Comparison of ENCODE assay signal across 9 mouse cellular contexts in the genomic region with DNA sequence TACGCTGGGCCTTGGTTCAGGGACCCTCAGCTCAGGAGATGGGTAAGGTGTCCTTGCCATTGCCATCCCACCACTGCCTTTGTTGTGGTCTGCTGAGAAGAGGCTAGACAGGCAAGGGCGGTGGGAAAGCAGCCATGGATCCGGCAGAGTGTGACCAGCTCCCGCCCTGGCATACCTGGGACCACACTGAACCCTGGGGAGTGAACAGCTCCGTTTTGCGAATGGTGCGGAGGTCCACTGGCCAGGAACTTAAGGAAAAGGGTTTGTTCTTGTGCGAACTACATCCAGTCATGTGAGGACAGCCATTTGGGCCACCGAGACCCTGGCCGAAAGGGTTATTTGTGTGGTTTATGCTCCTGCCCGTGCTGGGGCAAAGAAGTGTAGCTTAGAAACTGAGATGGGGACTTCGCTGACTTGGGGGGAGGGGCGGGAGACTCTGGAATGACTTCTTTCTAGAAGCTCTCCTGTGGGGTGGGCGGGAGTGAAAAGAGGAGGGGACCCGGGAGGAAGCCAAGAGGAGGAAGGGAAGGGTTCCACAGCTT.
DNase-seq lines count a peak whose midpoint lies in the region; ATAC-seq and TF ChIP-seq lines count a peak whose summit lies in the region.
"Had no signal": no experiment of that assay in that cellular context is flagged by ENCODE, and none has a peak within 500 bp of the region (broad histone marks: within the 10 kb centered on the region; RNA-seq: fewer than 3 reads in every experiment).

No protein-coding gene starts in this region.

- TF ChIP-seq POLR2A in brain, embryonic 14.5 days (IDR thresholded peaks at IDR 0.05; ENCODE audit: borderline replicate concordance, extremely low read depth, insufficient read depth, insufficient read length, poor library complexity, severe bottlenecking), result no peak

- intact Hi-C loops in gastrocnemius, postnatal 14 days (cut with DNase I; ENCODE audit: low total_unique reads), result no loop called here

- H3K27me3 ChIP-seq in heart, embryonic 16.5 days (ENCODE audit: control insufficient read depth, insufficient read depth, low read length), result peaks cover 77% of the 10 kb centered on the region
- peaks cover 12% of the 10 kb centered on the region for H3K27me3 ChIP-seq in hindbrain, embryonic 12.5 days
- no peaks in the 10 kb centered on the region for H3K27me3 ChIP-seq in midbrain, embryonic 15.5 days (replicated peaks)

- no peak overlapping the region for H3K9ac ChIP-seq in heart, embryonic 16.5 days (ENCODE audit: low read length)
- H3K9ac ChIP-seq in hindbrain, embryonic 12.5 days, result peak overlapping the region; percentile 59
- peak overlapping the region; percentile 47 for H3K9ac ChIP-seq in midbrain, embryonic 15.5 days

- peaks cover 3% of the 10 kb centered on the region; the same call in 1 of the 2 replicates for H3K4me1 ChIP-seq in heart, embryonic 16.5 days (ENCODE audit: control insufficient read depth, insufficient read depth, low read length)
- H3K4me1 ChIP-seq in hindbrain, embryonic 12.5 days, result peaks cover 67% of the 10 kb centered on the region
- H3K4me1 ChIP-seq in midbrain, embryonic 15.5 days, result peaks cover 72% of the 10 kb centered on the region

- no peak overlapping the region for H3K27ac ChIP-seq in heart, embryonic 16.5 days (ENCODE audit: low read length)
- peak overlapping the region; percentile 79 for H3K27ac ChIP-seq in hindbrain, embryonic 12.5 days
- H3K27ac ChIP-seq in midbrain, embryonic 15.5 days, result peak overlapping the region; percentile 84

- no peak for ATAC-seq in heart, embryonic 16.5 days (replicated peaks; ENCODE audit: extremely low read depth, insufficient read depth, low FRiP score)
- ATAC-seq in hindbrain, embryonic 12.5 days (ENCODE audit: low FRiP score), result 0 out of 2 replicates have a peak, but pooled peaks have one; percentile 11
- ATAC-seq in midbrain, embryonic 15.5 days (replicated peaks), result peak; percentile 14

- H3K4me2 ChIP-seq in heart, embryonic 16.5 days (ENCODE audit: low read depth, low read length), result peak overlapping the region; percentile 65
- peak overlapping the region; percentile 83 for H3K4me2 ChIP-seq in hindbrain, embryonic 12.5 days (replicated peaks)
- peak overlapping the region; percentile 73 for H3K4me2 ChIP-seq in midbrain, embryonic 15.5 days

- H3K4me3 ChIP-seq in heart, embryonic 16.5 days (ENCODE audit: low read length), result peak overlapping the region; percentile 38
- H3K4me3 ChIP-seq in hindbrain, embryonic 12.5 days, result peak overlapping the region; percentile 24
- H3K4me3 ChIP-seq in midbrain, embryonic 15.5 days, result peak overlapping the region; percentile 67

- WGBS in heart, embryonic 16.5 days, result 9% methylated on average over 15 of the region's 15 CpGs
- 8% methylated on average over 15 of the region's 15 CpGs for WGBS in hindbrain, embryonic 12.5 days
- 8% methylated on average over 15 of the region's 15 CpGs for WGBS in midbrain, embryonic 15.5 days

- no peak for TF ChIP-seq CTCF in brain, embryonic 14.5 days (IDR thresholded peaks at IDR 0.05; ENCODE audit: borderline replicate concordance, extremely low read depth, insufficient read depth, insufficient read length)

- no peaks in the 10 kb centered on the region for H3K9me3 ChIP-seq in heart, embryonic 16.5 days (replicated peaks; ENCODE audit: control insufficient read depth, low read length)
- no peaks in the 10 kb centered on the region for H3K9me3 ChIP-seq in hindbrain, embryonic 12.5 days (replicated peaks)
- no peaks in the 10 kb centered on the region for H3K9me3 ChIP-seq in midbrain, embryonic 15.5 days

- H3K36me3 ChIP-seq in heart, embryonic 16.5 days (ENCODE audit: control insufficient read depth, insufficient read depth), result no peaks in the 10 kb centered on the region
- H3K36me3 ChIP-seq in hindbrain, embryonic 12.5 days, result 0 out of 2 replicates have a peak, but pooled peaks cover 5% of the 10 kb centered on the region
- 0 out of 2 replicates have a peak, but pooled peaks cover 3% of the 10 kb centered on the region for H3K36me3 ChIP-seq in midbrain, embryonic 15.5 days (replicated peaks)

- no peak for DNase-seq in heart, adult 9 months (ENCODE audit: low spot score in 2 of 2)
- peak; percentile 28 for DNase-seq in brain, embryonic 14.5 days (ENCODE audit: low read depth)
- DNase-seq in frontal cortex, adult 2 months (ENCODE audit: extremely low spot score in 1 of 2, low spot score in 1 of 2), result no peak
- DNase-seq in spleen, adult 18-20 months, result no peak
- DNase-seq in gastrocnemius, postnatal 14 days, result no peak
- DNase-seq: thymus, adult 2 months had no signal
